Mouse (Mus musculus): ENCODE results near the gene Sco2. TPM values are rescaled to one million over a fixed set of nuclear protein-coding genes. Genes with fewer than 3 reads are reported as not detected.
A peak's percentile ranks its signal among the peaks of the same experiment; 100 is the strongest.

Sco2 gene
- total and polyA plus RNA-seq, 3 experiments: 25.1 to 40.7 (median 29.4) TPM

- no peak overlapping the region for H3K9ac ChIP-seq (ENCODE audit: low read depth, low read length)
- H3K4me1 ChIP-seq (ENCODE audit: control insufficient read depth, insufficient read depth, low read length): peaks cover 6% of the 10 kb centered on the region
- peaks cover 3% of the 10 kb centered on the region for H3K79me2 ChIP-seq (replicated peaks; ENCODE audit: control insufficient read depth, insufficient read depth, low read length)
- H3K27me3 ChIP-seq (ENCODE audit: control insufficient read depth, insufficient read depth, low read length): no peaks in the 10 kb centered on the region
- DNase-seq: no peak
- peak overlapping the region; percentile 97 for H3K4me3 ChIP-seq
- intact Hi-C loops (cut with DNase I): no loop called here
- TF ChIP-seq EP300 (IDR thresholded peaks at IDR 0.05; ENCODE audit: insufficient read depth, low read depth, low read length) (no peak), CTCF (IDR thresholded peaks at IDR 0.05) (no peak), POLR2A (IDR thresholded peaks at IDR 0.05; ENCODE audit: insufficient read depth, low read depth, low read length) (no peak)
- H3K36me3 ChIP-seq (ENCODE audit: control insufficient read depth, insufficient read depth, low read length): no peaks in the 10 kb centered on the region
- WGBS: under 1% methylated on average over 15 of the region's 15 CpGs
- H3K27ac ChIP-seq: peak overlapping the region; percentile 90
Measured at GRCm38 (mm10) chr15:89356372-89356771, 17.3 kb downstream of the Sco2 start.

DNA sequence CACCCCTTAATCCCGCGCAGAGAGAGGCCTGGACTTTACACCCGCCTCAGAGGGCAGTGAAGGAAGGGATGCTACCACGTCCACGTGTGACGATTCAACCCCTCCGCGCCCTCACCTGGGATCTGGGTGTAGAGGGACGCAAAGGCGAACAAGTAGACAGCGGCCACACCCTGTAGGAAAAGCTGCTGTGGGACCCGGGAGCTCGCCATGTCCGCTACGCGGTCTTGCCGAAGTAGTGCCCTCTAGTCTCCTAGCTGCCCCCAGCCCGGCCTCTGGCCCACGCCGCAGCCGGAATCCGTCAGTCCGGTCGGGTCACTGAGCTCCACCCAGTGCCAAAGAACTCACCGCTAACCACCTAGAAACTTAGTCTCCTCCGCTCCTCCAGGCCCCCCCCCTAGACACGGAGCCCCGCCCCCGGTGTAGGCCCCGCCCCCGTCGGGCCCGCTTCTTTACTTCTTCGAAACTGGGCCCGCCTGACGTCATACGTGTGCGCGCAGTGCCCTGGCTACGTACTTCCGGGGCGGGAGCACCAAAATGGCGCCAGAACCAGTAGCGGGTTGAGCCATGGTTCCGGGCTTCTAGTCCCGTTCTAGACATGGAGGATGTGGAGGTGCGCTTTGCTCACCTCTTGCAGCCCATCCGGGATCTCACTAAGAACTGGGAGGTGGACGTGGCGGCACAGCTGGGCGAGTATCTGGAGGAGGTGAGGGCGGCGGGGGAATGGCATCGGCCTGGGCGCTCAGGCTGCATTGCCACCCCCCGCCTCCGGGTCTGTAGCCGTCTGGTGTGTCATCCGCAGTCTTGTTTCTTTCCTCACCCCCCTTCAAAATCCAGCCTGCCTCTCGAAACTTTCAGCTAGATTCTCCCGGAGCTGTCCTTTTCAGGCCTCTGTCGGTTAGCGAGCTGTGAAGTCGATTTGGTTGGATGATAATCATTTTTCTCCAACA, 18.1 kb downstream of the Sco2 start, which contains the start of the genes Lmf2 and Ncaph2:
Gene Lmf2, minus strand, starts transcription at position 419 of the 947 bp plus-strand sequence.
Gene Ncaph2, plus strand, starts transcription at position 479 of the 947 bp plus-strand sequence.
- under 1% methylated on average over 64 of the region's 64 CpGs for WGBS
- peaks cover 7% of the 10 kb centered on the region for H3K4me1 ChIP-seq (ENCODE audit: control insufficient read depth, insufficient read depth, low read length)
- peak; percentile 95 to 98 for DNase-seq

DNA sequence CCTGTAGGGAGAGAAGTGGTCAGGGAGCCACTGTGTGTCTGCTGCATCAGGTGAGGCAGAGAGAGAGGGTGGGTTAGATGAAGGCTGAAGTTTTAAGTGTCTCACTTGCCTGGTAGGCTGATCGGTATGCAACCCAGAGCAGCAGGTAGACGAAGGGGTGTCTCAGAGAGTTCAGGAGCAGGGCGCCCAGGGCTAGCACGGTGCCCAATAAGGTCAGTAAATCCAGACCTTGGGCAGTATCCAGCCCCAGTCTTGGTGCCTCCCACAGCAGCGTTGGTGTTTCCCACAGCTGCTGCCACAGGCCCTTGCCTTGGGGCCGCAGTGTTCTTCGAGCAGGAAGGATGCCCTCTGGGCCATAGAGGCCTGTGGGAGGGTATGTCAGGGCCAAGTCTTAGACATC, 19.2 kb downstream of the Sco2 start:
- Histone ChIP-seq H3K4me3 (peak overlapping the region; percentile 97), H3K4me1 (ENCODE audit: control insufficient read depth, insufficient read depth, low read length) (peaks cover 7% of the 10 kb centered on the region), H3K27me3 (ENCODE audit: control insufficient read depth, insufficient read depth, low read length) (no peaks in the 10 kb centered on the region), H3K79me2 (replicated peaks; ENCODE audit: control insufficient read depth, insufficient read depth, low read length) (peaks cover 3% of the 10 kb centered on the region), H3K36me3 (ENCODE audit: control insufficient read depth, insufficient read depth, low read length) (no peaks in the 10 kb centered on the region; the same call in 1 of the 2 replicates), H3K9ac (ENCODE audit: low read depth, low read length) (peak overlapping the region; percentile 95), H3K27ac (peak overlapping the region; percentile 90; the same call in 1 of the 2 replicates)
- intact Hi-C loops (cut with DNase I): loop anchor here (2.0 kb wide), 2 partner anchors 18 to 40 kb away; partner anchors contain the start of genes Sbf1 and Sco2
- no peak for DNase-seq
- WGBS: 41% methylated on average over 7 of the region's 7 CpGs
- TF ChIP-seq CTCF (IDR thresholded peaks at IDR 0.05): no peak
- no peak for TF ChIP-seq POLR2A (IDR thresholded peaks at IDR 0.05; ENCODE audit: insufficient read depth, low read depth, low read length)
- TF ChIP-seq EP300 (IDR thresholded peaks at IDR 0.05; ENCODE audit: insufficient read depth, low read depth, low read length): no peak

More for the DNA sequence above, 18.1 kb downstream of the Sco2 start, which contains the start of the genes Lmf2 and Ncaph2:
- peak within 1 kb of the TSS; percentile 95 for H3K9ac ChIP-seq (ENCODE audit: low read depth, low read length)
- H3K27ac ChIP-seq: peak within 1 kb of the TSS; percentile 90
- TF ChIP-seq EP300 (IDR thresholded peaks at IDR 0.05; ENCODE audit: insufficient read depth, low read depth, low read length): 0 out of 2 replicates have a peak, but pooled peaks have one; percentile 33
- peak; percentile 57 for TF ChIP-seq POLR2A (IDR thresholded peaks at IDR 0.05; ENCODE audit: insufficient read depth, low read depth, low read length)
- TF ChIP-seq CTCF (IDR thresholded peaks at IDR 0.05): no peak
- peak within 1 kb of the TSS; percentile 97 for H3K4me3 ChIP-seq
- H3K36me3 ChIP-seq (ENCODE audit: control insufficient read depth, insufficient read depth, low read length): no peaks in the 10 kb centered on the region; the same call in 1 of the 2 replicates
- H3K79me2 ChIP-seq (replicated peaks; ENCODE audit: control insufficient read depth, insufficient read depth, low read length): peaks cover 3% of the 10 kb centered on the region
- H3K27me3 ChIP-seq (ENCODE audit: control insufficient read depth, insufficient read depth, low read length): no peaks in the 10 kb centered on the region
- intact Hi-C loops (cut with DNase I): loop anchor here (2.0 kb wide), 2 partner anchors 17 to 41 kb away; partner anchors contain the start of genes Sbf1 and Sco2

DNA sequence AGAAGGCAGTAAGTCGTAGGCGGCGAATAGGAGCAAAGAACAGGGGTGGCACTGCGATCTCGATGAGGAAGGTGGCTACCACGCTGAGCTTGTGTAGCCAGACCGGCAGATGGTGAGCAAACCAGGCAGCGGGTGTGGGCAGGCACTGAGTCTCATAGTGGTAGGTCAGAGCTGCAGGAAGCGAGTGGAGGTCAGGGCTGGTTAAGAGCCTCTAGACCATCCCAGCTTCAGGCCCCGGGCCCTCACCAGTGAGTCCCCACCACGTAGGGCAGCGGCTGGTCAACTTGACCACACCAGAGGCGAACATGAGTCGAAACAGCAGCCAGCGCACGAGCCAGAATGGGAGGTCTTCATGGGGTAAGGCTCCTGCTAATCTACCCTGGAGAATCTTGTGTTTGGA, 19.8 kb downstream of the Sco2 start:
- DNase-seq: no peak

DNA sequence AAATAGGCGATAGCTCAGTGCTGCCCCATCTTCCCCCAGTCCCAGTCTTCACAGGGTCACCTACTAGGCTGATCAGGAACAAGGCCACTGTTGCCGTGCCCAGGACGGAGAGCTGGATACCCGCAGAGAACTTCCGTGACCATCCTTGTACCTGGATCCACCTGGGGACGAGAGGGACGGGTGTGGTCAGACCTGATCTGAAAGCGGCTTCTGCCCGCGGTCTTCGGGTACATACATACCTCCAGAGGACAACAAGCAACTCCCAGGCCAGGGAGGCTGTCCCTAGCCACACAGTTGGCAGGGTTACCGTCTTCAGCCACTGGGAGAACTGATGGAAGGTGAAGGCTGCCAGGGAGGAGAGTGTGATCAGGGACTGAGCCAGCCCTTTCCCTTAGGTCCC, 20.9 kb downstream of the Sco2 start:
- 97% methylated on average over 12 of the region's 12 CpGs for WGBS
- intact Hi-C loops (cut with DNase I): no loop called here
- TF ChIP-seq EP300 (IDR thresholded peaks at IDR 0.05; ENCODE audit: insufficient read depth, low read depth, low read length) (no peak), CTCF (IDR thresholded peaks at IDR 0.05) (no peak), POLR2A (IDR thresholded peaks at IDR 0.05; ENCODE audit: insufficient read depth, low read depth, low read length) (no peak)
- Histone ChIP-seq H3K36me3 (ENCODE audit: control insufficient read depth, insufficient read depth, low read length) (no peaks in the 10 kb centered on the region; the same call in 1 of the 2 replicates), H3K79me2 (replicated peaks; ENCODE audit: control insufficient read depth, insufficient read depth, low read length) (peaks cover 3% of the 10 kb centered on the region), H3K4me1 (ENCODE audit: control insufficient read depth, insufficient read depth, low read length) (peaks cover 7% of the 10 kb centered on the region), H3K9ac (ENCODE audit: low read depth, low read length) (no peak overlapping the region), H3K4me3 (no peak overlapping the region), H3K27ac (no peak overlapping the region), H3K27me3 (ENCODE audit: control insufficient read depth, insufficient read depth, low read length) (no peaks in the 10 kb centered on the region)
- DNase-seq: no peak

More for the DNA sequence above, 19.8 kb downstream of the Sco2 start:
- Histone ChIP-seq H3K79me2 (replicated peaks; ENCODE audit: control insufficient read depth, insufficient read depth, low read length) (peaks cover 3% of the 10 kb centered on the region), H3K4me1 (ENCODE audit: control insufficient read depth, insufficient read depth, low read length) (peaks cover 7% of the 10 kb centered on the region), H3K36me3 (ENCODE audit: control insufficient read depth, insufficient read depth, low read length) (no peaks in the 10 kb centered on the region; the same call in 1 of the 2 replicates), H3K4me3 (no peak overlapping the region), H3K9ac (ENCODE audit: low read depth, low read length) (no peak overlapping the region), H3K27me3 (ENCODE audit: control insufficient read depth, insufficient read depth, low read length) (no peaks in the 10 kb centered on the region), H3K27ac (no peak overlapping the region)
- no peak for TF ChIP-seq POLR2A (IDR thresholded peaks at IDR 0.05; ENCODE audit: insufficient read depth, low read depth, low read length)
- no peak for TF ChIP-seq EP300 (IDR thresholded peaks at IDR 0.05; ENCODE audit: insufficient read depth, low read depth, low read length)
- TF ChIP-seq CTCF (IDR thresholded peaks at IDR 0.05): no peak
- 95% methylated on average over 16 of the region's 16 CpGs for WGBS
- intact Hi-C loops (cut with DNase I): loop anchor here (2.0 kb wide), 2 partner anchors 19 to 39 kb away; partner anchors contain the start of genes Sbf1 and Sco2
